Mouse (Mus musculus) CD8-positive naive resting alpha-beta T cell, adult 2 months (primary cell): Measurements from ENCODE around the gene Lrrn4cl.
"Not testable (repeated sequence)": the region's sequence is repeated elsewhere in the genome, so short reads cannot be mapped to it uniquely, and the experiment has no call there.

Experiments
- DNase-seq, 2 experiments: peaks; one replicate each; pipeline ENCODE4 v3.0.0; 2022; ENCODE audit warnings: low read depth in 2 of 2, low spot score in 2 of 2

Lrrn4cl gene

DNA sequence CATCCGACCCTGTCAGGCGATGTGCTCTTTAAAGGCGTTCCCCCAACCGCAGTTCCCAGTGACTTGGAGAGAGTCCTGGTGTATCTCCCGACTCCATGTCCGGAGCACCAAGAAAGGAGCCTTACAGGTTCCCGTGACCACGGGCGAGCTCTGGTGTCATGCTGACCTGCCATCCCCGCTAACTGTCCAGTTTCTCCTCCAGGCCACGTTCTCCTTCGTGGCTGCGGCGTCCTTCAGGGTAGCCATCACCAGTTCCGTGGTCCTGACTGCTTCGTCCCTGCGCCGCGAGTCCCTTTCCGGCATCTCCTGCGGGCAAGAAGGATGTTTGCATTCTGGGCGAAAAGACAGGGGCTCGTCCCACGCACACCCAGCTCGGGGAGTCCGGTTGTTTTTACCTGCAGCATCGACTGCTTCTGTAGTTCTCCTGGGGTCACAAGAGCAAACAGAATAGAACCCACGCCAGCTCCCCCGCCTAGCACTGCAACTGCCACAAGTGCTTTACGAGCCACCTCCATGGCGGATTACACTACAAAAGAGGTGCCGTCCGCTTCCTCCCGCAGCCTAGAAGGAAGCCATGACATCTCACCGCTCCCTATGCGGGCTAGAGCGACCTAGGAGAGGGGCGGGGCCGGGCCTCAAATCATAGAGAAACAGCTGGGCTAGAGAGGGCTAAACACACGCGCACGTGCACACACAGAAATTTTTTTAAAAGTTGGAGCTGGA lies 29.9 kb downstream of the Lrrn4cl start, which contains the start of gene Uqcc3:
TSS of gene Uqcc3 (minus strand) at position 613 of the 723 bp plus-strand sequence.
- peak; percentile 83 to 90 for DNase-seq

DNA sequence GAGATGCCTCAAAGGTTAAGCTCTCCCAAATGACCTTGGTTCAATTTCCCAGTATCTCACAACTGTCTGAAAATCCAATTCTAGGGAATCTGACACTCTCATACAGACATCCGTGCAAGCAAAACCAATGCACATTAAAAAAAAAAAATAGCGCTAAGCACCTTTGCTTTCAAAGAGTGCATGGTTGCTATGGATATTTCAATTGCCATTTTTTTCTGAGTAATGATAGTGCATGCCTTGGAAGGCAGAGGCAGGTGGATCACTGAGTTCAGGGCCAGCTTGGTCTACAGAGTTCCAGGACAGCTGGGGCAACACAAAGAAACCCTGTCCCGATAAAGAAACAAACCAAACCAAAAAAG lies 30.4 kb downstream of the Lrrn4cl start:
- DNase-seq: no peak

DNA sequence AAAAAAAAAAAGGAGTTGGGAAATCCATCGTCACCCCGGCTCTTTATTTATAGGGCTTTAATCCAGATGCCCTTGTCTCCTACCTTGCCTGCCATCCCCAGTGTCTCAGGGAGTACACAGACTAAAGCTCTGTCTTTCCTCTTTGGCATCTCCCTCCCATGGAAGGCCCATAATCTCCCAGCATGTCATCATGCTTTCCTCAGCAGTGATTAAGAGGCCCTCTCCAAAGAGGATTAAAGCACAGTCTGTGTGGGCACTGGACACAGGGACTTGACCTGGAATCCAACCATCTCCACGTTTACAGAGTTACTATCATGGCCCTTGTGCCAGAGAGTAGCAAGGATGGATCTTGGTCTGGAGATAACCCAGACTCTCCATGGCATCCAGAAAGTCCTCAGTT lies 33.0 kb downstream of the Lrrn4cl start, which contains the start of the genes Lbhd1 and Gm49403:
TSS of gene Lbhd1 (plus strand) at position 117 of the 400 bp plus-strand sequence.
TSS of gene Gm49403 (plus strand) at position 315 of the 400 bp plus-strand sequence.
- no peak for DNase-seq

DNA sequence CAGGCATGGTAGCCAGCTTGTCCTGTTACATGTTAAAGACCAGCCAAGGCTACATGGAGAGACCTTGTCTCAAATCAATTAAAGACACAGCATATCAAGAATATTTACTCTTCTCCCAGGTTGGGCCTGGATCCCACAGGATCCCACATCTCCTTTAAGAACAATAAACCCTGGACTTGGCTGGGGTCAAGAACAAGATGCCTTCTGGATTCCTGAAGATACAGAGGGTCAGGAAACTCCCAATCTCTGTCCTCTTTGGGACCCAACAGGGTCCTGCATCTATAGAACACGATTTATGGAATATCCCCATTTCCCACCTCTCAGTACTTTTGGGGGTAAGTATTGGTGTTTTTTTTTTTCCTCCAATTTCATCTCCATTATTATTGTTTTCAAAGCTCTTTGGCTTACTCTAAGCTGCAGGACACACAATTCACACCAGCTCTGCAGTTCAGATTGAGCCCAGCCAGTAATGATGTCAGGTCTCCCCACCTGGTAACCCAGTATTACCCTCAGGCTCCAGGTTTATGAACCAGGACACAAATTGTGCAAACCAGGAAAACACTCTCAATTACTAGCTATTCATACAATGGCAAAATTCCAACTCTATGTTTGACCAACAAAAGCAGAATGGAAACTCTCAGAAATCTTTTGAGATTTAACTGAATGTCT lies 36.5 kb downstream of the Lrrn4cl start:
- no peak for DNase-seq

DNA sequence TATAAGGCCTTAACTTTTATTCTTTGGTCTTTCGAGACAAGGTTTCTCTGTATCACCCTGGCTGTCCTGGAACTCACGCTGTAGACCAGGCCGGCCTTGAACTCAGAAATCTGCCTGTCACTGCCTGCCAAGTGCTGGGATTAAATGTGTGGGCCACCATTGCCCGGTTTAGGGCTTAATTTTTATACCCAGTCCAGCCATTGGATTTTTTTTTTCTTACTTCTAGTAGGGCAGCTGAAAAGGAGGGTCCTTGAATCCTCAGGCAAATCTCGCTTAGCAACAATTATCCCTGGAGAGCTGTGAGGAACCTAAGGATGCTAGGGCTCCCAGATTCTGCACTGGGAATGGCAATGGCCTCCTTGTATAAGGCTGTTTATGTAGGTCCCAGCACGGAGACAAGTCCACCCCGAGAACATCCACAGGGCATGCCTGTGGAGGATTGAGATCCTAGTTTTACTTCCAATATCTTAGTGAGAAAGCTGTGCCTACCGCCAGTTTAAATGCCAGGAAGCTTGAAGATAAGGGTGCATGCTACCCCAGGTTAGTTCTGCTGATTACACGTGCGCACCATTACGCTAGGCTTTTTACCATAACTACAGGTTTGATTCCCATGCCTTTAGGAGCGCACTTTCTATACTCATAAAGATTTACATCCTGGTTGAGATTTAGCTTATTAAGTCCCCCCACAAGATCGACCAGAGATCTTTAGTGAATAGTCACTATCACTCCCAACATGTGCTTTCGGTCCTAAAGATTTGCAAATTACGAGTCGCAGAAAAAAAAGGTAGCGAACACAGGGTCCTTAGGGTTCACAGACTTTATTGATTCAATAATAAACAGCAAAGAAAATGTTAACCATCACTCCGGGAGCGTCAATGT lies 37.3 kb downstream of the Lrrn4cl start:
- no peak for DNase-seq

- DNase-seq: peak; percentile 94
Observed at GRCm38 (mm10) chr19:8888511-8889385, 38.2 kb downstream of the Lrrn4cl start, which contains the start of the genes 1810009A15Rik and Gm49416. 1810009A15Rik (plus strand) TSS chr19:8888853. Gm49416 (plus strand) TSS chr19:8888926.

DNA sequence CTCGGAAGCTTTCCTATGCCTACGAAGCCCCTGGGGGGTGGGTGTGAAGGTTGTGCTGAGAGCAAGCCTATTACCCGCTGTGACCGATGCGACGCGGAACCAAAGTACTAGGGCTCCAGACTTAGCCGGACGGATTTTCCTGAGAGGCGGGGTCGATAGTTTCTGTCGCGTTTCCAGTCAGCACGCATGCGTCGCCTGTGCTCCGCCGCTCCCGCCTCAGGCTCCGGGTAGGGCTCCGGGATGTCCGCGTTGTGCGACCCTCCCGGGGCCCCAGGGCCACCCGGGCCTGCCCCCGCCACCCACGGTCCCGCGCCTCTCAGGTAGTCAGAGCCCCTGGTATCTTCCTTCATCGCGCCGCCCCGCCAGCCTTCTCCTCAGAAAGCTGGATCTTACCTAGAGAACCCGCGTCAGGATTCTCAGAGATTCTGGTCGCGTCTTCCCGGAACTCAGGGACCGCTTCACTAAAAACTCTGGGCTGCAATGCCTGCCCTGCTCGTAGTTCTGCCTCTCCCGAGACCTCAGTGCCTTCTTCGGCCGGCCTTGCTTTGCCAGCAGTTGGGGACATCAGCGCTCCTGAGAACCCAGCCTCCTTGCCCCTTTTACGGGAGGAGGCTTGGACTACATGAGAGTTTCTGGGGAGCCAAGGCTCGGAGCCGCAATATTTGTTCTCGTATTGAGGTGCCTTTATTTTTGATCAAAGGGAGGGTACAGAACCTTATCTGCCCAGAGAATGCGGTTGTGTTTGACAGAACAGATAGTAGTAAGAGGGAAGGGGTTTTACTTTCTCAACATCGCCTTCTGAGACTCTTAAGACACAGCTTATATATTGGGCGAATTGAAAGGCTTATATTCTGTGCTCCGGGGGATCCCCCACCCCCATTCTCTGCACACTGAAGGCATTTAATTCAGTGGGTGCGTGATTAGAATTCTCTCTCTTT lies 42.5 kb downstream of the Lrrn4cl start, which contains the start of gene Ints5:
TSS of gene Ints5 (plus strand) at position 177 of the 938 bp plus-strand sequence.
- peak; percentile 76 to 85 for DNase-seq

GRCm38 (mm10) chr19:8895397-8895960 lies 44.9 kb downstream of the Lrrn4cl start:
- DNase-seq: no peak

GRCm38 (mm10) chr19:8896231-8896630 lies 45.7 kb downstream of the Lrrn4cl start:
- DNase-seq: not testable (repeated sequence)

- DNase-seq: not testable (repeated sequence)
Observed at GRCm38 (mm10) chr19:8897211-8897864, 46.8 kb downstream of the Lrrn4cl start.

DNA sequence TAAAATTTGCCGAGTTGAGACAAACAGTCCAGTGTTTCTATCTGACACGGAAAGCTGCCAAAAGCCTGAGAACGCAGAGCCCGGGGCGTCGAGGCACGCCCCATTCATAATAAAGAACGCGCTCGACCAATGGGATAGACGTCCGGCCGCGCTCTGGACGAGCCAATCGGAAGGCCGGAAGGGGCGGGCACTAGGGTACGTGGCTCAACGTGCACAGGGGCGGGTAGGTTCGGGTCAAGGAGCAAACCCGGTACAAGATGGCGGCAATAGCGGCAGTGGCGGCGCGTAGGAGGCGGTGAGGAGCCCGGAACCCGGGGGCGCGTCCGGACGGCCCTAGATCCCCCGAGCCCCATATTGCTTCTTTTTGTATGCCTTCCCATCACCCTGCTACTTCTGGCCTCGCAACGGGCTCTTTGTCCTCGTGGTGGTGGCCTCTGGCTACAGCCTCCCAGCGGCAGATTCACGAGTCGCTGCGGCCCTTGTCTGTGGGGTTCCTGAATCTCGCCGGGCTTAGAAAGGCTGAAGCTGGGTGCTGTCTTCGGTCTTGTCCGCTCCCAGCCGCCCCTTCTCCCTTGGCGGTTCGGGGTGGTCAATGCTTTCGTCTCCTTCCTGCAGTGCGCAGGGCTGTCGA lies 47.4 kb downstream of the Lrrn4cl start, which contains the start of gene Ganab:
TSS of gene Ganab (plus strand) at position 207 of the 631 bp plus-strand sequence.
- peak; percentile 90 to 92 for DNase-seq

DNA sequence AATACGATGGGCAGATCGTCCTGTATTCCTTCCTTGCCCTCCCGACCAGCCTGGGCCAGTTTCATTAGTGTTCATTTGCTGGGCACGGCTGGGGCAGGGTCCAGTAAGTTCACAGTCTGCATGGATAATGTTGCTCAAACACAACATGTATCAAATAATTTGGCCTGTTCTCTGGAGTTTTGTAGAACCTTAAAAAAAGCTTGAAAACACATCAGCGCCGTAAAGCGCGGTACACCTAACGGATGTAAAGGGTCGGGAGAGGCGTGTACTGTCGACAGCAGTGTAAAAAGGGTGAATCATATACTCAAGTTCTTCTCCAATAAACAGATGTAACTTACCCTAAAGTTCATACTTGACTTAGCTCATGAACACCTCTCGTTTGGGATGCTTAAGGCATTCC lies 48.0 kb downstream of the Lrrn4cl start:
- DNase-seq: peak in 1 of 2 experiments; percentile 18

DNA sequence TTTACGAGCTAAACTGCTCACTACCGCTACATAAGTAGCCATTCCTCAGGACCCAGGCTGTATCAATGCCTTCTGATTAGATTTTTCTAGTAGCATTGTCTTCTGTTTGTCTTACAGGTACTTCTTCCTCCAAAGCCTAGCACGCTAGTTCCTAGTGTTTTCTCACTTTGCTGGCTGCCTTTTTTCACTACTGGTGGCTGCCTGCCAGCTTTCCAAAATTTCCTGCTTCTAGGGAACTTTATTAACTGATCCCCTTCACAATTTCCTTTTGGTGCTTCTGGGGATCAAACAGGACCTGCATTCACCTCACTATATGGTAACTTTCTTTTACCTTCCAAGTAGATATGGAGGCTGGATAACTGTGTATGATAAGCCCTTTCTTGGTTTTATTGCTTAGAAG lies 48.5 kb downstream of the Lrrn4cl start:
- DNase-seq: no peak

DNA sequence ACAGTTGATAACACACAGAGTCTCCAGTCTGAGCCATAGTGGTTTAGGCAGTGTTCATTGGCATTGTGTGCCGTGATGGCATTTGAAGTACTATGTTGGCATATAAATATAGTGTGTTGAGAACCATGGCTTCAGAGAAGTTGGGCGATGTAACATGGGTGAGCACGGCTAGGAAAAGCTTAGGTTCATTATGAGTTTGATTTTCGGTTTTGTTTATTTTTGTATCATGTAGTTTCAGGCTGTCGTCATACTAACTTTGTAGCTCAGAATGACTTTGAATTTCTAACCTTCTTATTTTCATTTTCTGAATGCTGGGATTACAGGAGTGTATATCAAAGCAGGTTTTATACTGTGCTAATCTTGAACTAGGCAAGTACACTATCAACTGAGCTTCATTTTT lies 52.8 kb downstream of the Lrrn4cl start:
- no peak for DNase-seq
